ENCODE assay signal across 13 mouse cellular contexts in genomic region chr3:101117774-101118173, GRCm38 (mm10).
"Had no signal": no experiment of that assay in that cellular context is flagged by ENCODE, and none has a peak within 500 bp of the region (broad histone marks: within the 10 kb centered on the region; RNA-seq: fewer than 3 reads in every experiment).

No protein-coding gene starts in this region.

- H3K27me3 ChIP-seq: hindbrain, embryonic 15.5 days; limb, embryonic 12.5 days; limb, embryonic 15.5 days; liver, embryonic 13.5 days; midbrain, embryonic 13.5 days had no signal

- H3K4me2 ChIP-seq: hindbrain, embryonic 15.5 days; limb, embryonic 15.5 days; liver, embryonic 13.5 days; midbrain, embryonic 13.5 days had no signal

- H3K27ac ChIP-seq: kidney, postnatal 0 days; layer of hippocampus, adult 2 months; limb, embryonic 15.5 days; liver, embryonic 13.5 days had no signal

- H3K36me3 ChIP-seq: hindbrain, embryonic 15.5 days; limb, embryonic 12.5 days; limb, embryonic 15.5 days; liver, embryonic 13.5 days; midbrain, embryonic 13.5 days had no signal

- H3K9me3 ChIP-seq: hindbrain, embryonic 15.5 days; limb, embryonic 15.5 days; liver, embryonic 13.5 days; midbrain, embryonic 13.5 days had no signal

- H3K4me1 ChIP-seq: hindbrain, embryonic 15.5 days; liver, embryonic 13.5 days had no signal

- H3K9ac ChIP-seq: hindbrain, embryonic 15.5 days; limb, embryonic 15.5 days; liver, embryonic 13.5 days; midbrain, embryonic 13.5 days had no signal

- ATAC-seq: intestine, postnatal 0 days had no signal

- DNase-seq: kidney, adult 2 months; kidney, postnatal 25 days; layer of hippocampus, adult 9-11 months; liver, embryonic 13.5 days; thymus, adult 18-20 months; thymus, postnatal 4 days had no signal

- H3K4me3 ChIP-seq: hindbrain, embryonic 15.5 days; layer of hippocampus, adult 2 months; limb, embryonic 12.5 days; limb, embryonic 15.5 days; liver, embryonic 13.5 days; midbrain, embryonic 13.5 days had no signal
